Mouse (Mus musculus) lung, embryonic 16.5 days (tissue): Measurements from ENCODE around the gene Ppp4r3b. TPM values are rescaled to one million over a fixed set of nuclear protein-coding genes. Genes with fewer than 3 reads are reported as not detected.

Source experiments
- ATAC-seq: fragments of 200-750 bp; cut with Nextera tagmentation; 2 replicates; pipeline ENCODE4 v1.8.0; 2017; ENCODE audit warnings: low read depth, mild to moderate bottlenecking, moderate library complexity
- H3K27ac ChIP-seq: fragments of 300-500 bp; sonication (generic); 2 replicates; pipeline ENCODE4 v1.5.1; 2014; ENCODE audit warnings: mild to moderate bottlenecking, control low read depth, low read length
- H3K27me3 ChIP-seq: fragments of 300-500 bp; sonication (generic); 2 replicates; pipeline ENCODE4 v1.6.1; 2014; ENCODE audit warnings: low read depth, low read length, mixed read lengths; ENCODE audit not compliant: control insufficient read depth, insufficient read depth
- H3K36me3 ChIP-seq: fragments of 300-500 bp; sonication (generic); 2 replicates; pipeline ENCODE4 v1.6.1; 2014; ENCODE audit warnings: low read length; ENCODE audit not compliant: control insufficient read depth, insufficient read depth
- H3K4me1 ChIP-seq: fragments of 300-500 bp; sonication (generic); replicated peaks from 2 replicates; pipeline ENCODE4 v1.6.1; 2014; ENCODE audit warnings: low read length, mixed read lengths; ENCODE audit not compliant: control insufficient read depth, insufficient read depth
- H3K4me2 ChIP-seq: fragments of 300-500 bp; sonication (generic); 2 replicates; pipeline ENCODE4 v1.6.1; 2014; ENCODE audit warnings: low read depth, low read length, control low read depth
- H3K4me3 ChIP-seq: fragments of 300-500 bp; sonication (generic); 2 replicates; pipeline ENCODE4 v1.5.1; 2014; ENCODE audit warnings: mild to moderate bottlenecking, low read length, control low read depth
- H3K9ac ChIP-seq: fragments of 300-500 bp; sonication (generic); 2 replicates; pipeline ENCODE4 v1.6.1; 2014; ENCODE audit warnings: low read length, control low read depth
- H3K9me3 ChIP-seq: fragments of 300-500 bp; sonication (generic); 2 replicates; pipeline ENCODE4 v1.6.1; 2016; ENCODE audit warnings: low read length; ENCODE audit not compliant: control insufficient read depth
- WGBS: fragments of 180-500 bp; shearing (Covaris S2); extraction: QIAGEN DNeasy Blood & Tissue Kit; methylation state at CpG from one replicate; pipeline ENCODE4 v1.1.7; 2014; 5-methylcytosine and 5-hydroxymethylcytosine counted together
- polyA plus RNA-seq: library from polyadenylated mRNA; unstranded; fragments of >200 nt; fragmentation: Nextera tagmentation; extraction: Ambion mirVana; gene quantifications from 2 replicates; pipeline ENCODE4 v1.2.1, GENCODE M21; 2015

The Ppp4r3b gene
- polyA plus RNA-seq, 1 experiment from 2014 or later: 87.4 TPM

DNA sequence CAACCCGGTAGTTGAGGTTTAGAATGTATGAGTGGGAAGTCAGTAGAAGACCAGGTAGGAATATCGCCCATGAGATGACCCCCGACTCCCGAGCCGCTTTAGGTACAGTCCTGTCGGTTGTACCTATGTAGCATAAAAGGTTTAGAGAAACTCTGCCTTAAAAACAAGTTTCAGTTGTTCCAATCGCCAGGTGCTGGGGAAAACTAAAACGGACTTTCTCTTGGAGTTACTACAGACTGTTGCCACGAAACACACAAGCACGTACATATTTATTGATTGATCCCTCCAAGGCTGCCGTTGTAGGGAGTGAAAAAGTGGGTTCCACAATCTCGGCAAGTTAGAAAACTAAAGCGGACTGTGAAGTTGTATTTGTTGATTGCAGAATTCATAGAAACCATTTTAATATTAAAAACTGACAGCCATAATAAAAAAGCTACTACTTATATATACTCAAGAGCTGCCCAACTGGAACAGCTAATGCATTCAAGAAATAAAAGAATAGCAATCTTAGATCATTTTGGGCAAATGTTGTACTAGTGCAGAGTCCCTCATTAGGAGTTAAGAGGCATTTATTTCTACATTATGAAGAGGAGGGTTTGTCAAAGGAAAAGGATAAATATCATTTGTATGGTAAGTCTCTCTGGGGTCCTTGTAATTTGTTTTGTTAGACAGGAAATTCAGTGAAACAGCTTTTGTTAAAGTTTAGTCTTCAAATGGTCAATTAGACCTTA lies 1.2 kb downstream of the Ppp4r3b start:
- peaks cover 8% of the 10 kb centered on the region for H3K4me1 ChIP-seq
- peak overlapping the region; percentile 68 for H3K4me3 ChIP-seq
- no peak for ATAC-seq
- peak overlapping the region; percentile 99 for H3K9ac ChIP-seq
- peak overlapping the region; percentile 79 for H3K4me2 ChIP-seq
- no peaks in the 10 kb centered on the region for H3K9me3 ChIP-seq
- H3K27ac ChIP-seq: peak overlapping the region; percentile 97
- H3K36me3 ChIP-seq: no peaks in the 10 kb centered on the region
- H3K27me3 ChIP-seq: no peaks in the 10 kb centered on the region
- WGBS: 3% methylated on average over 12 of the region's 13 CpGs

DNA sequence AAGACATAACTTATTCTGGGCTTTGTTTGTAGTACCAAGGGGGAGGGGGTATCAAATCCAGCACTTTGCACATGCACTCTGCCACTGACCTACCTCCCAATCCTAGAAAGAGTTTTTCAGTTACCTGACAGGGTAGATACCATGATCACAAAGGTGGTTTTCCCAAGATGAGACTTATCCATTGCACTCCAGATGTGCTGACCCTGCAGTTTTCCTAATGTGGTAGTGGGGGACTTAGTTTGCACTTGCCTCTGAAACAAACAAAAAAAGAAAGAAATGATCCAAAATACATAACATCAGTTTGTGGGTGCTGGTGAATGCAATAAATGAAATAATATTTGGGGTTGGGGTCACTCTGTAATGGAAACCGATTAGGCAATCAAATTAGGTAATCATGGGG lies 6.6 kb downstream of the Ppp4r3b start:
- H3K4me1 ChIP-seq: no peaks in the 10 kb centered on the region
- no peak for ATAC-seq
- H3K27me3 ChIP-seq: no peaks in the 10 kb centered on the region
- H3K27ac ChIP-seq: no peak overlapping the region
- 92% methylated on average over 1 of the region's 1 CpGs for WGBS
- H3K4me3 ChIP-seq: no peak overlapping the region
- peaks cover 9% of the 10 kb centered on the region for H3K36me3 ChIP-seq
- no peak overlapping the region for H3K4me2 ChIP-seq
- H3K9me3 ChIP-seq: no peaks in the 10 kb centered on the region
- H3K9ac ChIP-seq: no peak overlapping the region

GRCm38 (mm10) chr11:29180657-29181056 lies 8.0 kb downstream of the Ppp4r3b start:
- Histone ChIP-seq H3K9ac (no peak overlapping the region), H3K4me3 (no peak overlapping the region), H3K36me3 (peaks cover 12% of the 10 kb centered on the region), H3K4me1 (no peaks in the 10 kb centered on the region), H3K4me2 (no peak overlapping the region), H3K27me3 (no peaks in the 10 kb centered on the region), H3K9me3 (no peaks in the 10 kb centered on the region), H3K27ac (no peak overlapping the region)
- ATAC-seq: no peak
- 84% methylated on average over 3 of the region's 3 CpGs for WGBS

DNA sequence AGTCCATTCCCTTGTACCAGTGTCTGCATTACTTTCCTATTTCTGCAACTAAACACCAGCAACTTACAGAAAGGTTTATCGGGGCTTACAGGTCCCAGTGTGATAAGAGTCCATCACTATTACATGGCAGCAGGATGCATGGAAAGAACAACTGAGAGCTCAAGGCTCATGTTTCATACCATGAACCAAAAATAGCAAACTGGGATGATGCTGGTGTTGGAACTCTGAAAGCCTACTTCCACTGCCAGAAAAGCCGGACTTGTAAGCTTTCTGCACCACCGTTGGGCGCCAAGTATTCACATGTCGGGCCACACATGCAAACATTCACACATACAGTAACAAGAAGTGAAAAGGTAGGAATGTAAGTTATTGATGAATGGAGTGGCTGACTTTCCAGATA lies 9.1 kb downstream of the Ppp4r3b start:
- ATAC-seq: no peak
- 92% methylated on average over 5 of the region's 5 CpGs for WGBS
- Histone ChIP-seq H3K4me2 (no peak overlapping the region), H3K36me3 (peaks cover 17% of the 10 kb centered on the region), H3K9ac (no peak overlapping the region), H3K4me3 (no peak overlapping the region), H3K27ac (no peak overlapping the region), H3K9me3 (no peaks in the 10 kb centered on the region), H3K4me1 (no peaks in the 10 kb centered on the region), H3K27me3 (no peaks in the 10 kb centered on the region)

- no peak for ATAC-seq
- Histone ChIP-seq H3K9me3 (no peaks in the 10 kb centered on the region), H3K36me3 (peaks cover 10% of the 10 kb centered on the region), H3K27ac (no peak overlapping the region), H3K4me3 (no peak overlapping the region), H3K4me2 (no peak overlapping the region), H3K27me3 (no peaks in the 10 kb centered on the region), H3K9ac (no peak overlapping the region), H3K4me1 (no peaks in the 10 kb centered on the region)
- 87% methylated on average over 2 of the region's 2 CpGs for WGBS
These were observed 16.3 kb downstream of the Ppp4r3b start for GRCm38 (mm10) chr11:29188981-29189380.

- Histone ChIP-seq H3K36me3 (peaks cover 17% of the 10 kb centered on the region), H3K4me2 (no peak overlapping the region), H3K9me3 (no peaks in the 10 kb centered on the region), H3K4me1 (no peaks in the 10 kb centered on the region), H3K9ac (no peak overlapping the region), H3K4me3 (no peak overlapping the region), H3K27ac (no peak overlapping the region), H3K27me3 (no peaks in the 10 kb centered on the region)
- WGBS: 80% methylated on average over 5 of the region's 5 CpGs
- no peak for ATAC-seq
These were observed 31.0 kb downstream of the Ppp4r3b start for GRCm38 (mm10) chr11:29203653-29204052.

DNA sequence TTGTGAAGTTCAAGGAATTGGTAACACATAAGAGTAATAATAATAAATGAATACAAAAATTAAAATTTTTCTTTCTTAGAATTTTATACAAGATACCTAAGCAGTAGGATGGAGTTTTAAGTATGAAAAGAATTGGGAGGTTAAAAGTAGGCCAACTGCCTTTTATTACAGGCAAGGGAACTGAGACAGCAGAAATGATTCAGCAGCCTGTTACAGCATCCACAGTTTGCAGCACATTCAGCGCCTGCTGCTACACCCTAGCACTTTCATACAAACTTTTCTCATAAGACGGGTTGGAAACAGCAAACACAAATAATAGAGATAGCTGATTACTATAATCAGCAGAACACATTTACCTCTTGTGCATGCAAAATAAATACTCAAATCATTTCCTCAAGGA lies 37.1 kb downstream of the Ppp4r3b start:
- no peak for ATAC-seq
- 90% methylated on average over 2 of the region's 2 CpGs for WGBS

DNA sequence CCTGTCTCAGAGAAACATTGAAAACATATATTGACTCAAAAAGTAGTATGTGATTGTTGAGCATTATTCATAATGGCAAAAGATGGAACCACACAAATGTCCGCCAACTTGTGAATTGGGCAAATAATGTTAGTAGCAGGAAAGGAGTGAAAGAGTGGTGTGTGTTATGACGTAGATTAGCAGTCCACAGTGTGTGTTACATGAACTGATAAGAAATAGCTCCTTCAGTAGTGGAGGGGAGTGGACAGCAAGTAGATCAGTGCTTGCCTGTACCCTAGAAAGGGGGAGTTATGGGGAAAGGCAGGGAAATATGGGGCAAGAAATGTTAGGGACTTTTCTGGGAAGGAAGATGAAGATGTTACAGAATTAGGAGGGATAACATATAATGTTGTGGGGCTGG lies 43.5 kb downstream of the Ppp4r3b start:
- ATAC-seq: no peak
- Histone ChIP-seq H3K27ac (no peak overlapping the region), H3K4me1 (no peaks in the 10 kb centered on the region), H3K9me3 (no peaks in the 10 kb centered on the region), H3K36me3 (peaks cover 37% of the 10 kb centered on the region), H3K4me3 (no peak overlapping the region), H3K27me3 (no peaks in the 10 kb centered on the region), H3K9ac (no peak overlapping the region), H3K4me2 (no peak overlapping the region)
- 88% methylated on average over 2 of the region's 2 CpGs for WGBS

More for the DNA sequence above, 37.1 kb downstream of the Ppp4r3b start:
- no peaks in the 10 kb centered on the region for H3K27me3 ChIP-seq
- no peaks in the 10 kb centered on the region for H3K9me3 ChIP-seq
- no peaks in the 10 kb centered on the region for H3K4me1 ChIP-seq
- no peak overlapping the region for H3K4me3 ChIP-seq
- H3K36me3 ChIP-seq: peaks cover 19% of the 10 kb centered on the region
- H3K27ac ChIP-seq: no peak overlapping the region
- H3K4me2 ChIP-seq: no peak overlapping the region
- no peak overlapping the region for H3K9ac ChIP-seq

GRCm38 (mm10) chr11:29219055-29219454 lies 46.4 kb downstream of the Ppp4r3b start:
- H3K4me1 ChIP-seq: no peaks in the 10 kb centered on the region
- H3K4me3 ChIP-seq: no peak overlapping the region
- H3K27ac ChIP-seq: no peak overlapping the region
- H3K36me3 ChIP-seq: peaks cover 45% of the 10 kb centered on the region
- no peak overlapping the region for H3K4me2 ChIP-seq
- H3K9ac ChIP-seq: no peak overlapping the region
- H3K27me3 ChIP-seq: no peaks in the 10 kb centered on the region
- no peaks in the 10 kb centered on the region for H3K9me3 ChIP-seq
- ATAC-seq: no peak

DNA sequence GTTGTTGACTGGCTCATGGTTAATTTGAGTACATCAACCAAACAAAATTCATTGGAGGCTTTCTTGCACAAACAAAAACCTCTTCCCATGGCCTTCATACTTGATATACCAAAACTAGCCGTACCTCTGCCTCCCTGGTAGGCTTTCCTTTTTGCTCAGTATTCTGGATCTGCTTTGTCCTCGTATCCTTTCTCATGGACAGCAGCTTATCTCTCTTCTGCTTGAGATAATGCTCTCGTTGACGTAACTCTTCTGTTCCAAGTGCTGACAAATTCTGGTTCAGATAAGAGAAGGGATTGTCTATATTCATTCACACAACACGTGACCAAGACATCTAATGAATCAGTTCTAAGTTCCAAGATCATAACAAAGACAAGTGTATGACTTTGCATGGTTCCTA lies 49.6 kb downstream of the Ppp4r3b start:
- H3K9me3 ChIP-seq: no peaks in the 10 kb centered on the region
- no peaks in the 10 kb centered on the region for H3K4me1 ChIP-seq
- no peak overlapping the region for H3K27ac ChIP-seq
- no peak for ATAC-seq
- WGBS: 62% methylated on average over 5 of the region's 5 CpGs
- peaks cover 43% of the 10 kb centered on the region for H3K36me3 ChIP-seq
- no peak overlapping the region for H3K4me3 ChIP-seq
- no peak overlapping the region for H3K9ac ChIP-seq
- H3K27me3 ChIP-seq: no peaks in the 10 kb centered on the region
- H3K4me2 ChIP-seq: no peak overlapping the region
